Mouse (Mus musculus) hindbrain, embryonic 11.5 days (tissue): ENCODE data around the gene 1500011B03Rik. TPM values are rescaled to one million over a fixed set of nuclear protein-coding genes. Genes with fewer than 3 reads are reported as not detected.
"Not testable (repeated sequence)": the region's sequence is repeated elsewhere in the genome, so short reads cannot be mapped to it uniquely, and the experiment has no call there.

ENCODE experiments used
- ATAC-seq: fragments of 200-750 bp; cut with Nextera tagmentation; 2 replicates; pipeline ENCODE4 v1.8.0; 2017; ENCODE audit warnings: mild to moderate bottlenecking, moderate TSS enrichment, moderate library complexity; ENCODE audit not compliant: low FRiP score
- DNase-seq: peaks from one replicate; pipeline ENCODE4 v3.0.0-alpha.2; 2015; ENCODE audit warnings: low spot score
- H3K27ac ChIP-seq: fragments of 300-500 bp; sonication (generic); 2 replicates; pipeline ENCODE4 v1.5.1; 2014; ENCODE audit warnings: mild to moderate bottlenecking, low read depth, low read length
- H3K27me3 ChIP-seq: fragments of 300-500 bp; sonication (generic); 2 replicates; pipeline ENCODE4 v1.6.1; 2014; ENCODE audit warnings: mild to moderate bottlenecking, low read length, moderate library complexity, mixed read lengths; ENCODE audit not compliant: control insufficient read depth, insufficient read depth
- H3K36me3 ChIP-seq: fragments of 300-500 bp; sonication (generic); 2 replicates; pipeline ENCODE4 v1.6.1; 2014; ENCODE audit warnings: mild to moderate bottlenecking, low read length, moderate library complexity, mixed read lengths; ENCODE audit not compliant: control insufficient read depth, insufficient read depth
- H3K4me1 ChIP-seq: fragments of 300-500 bp; sonication (generic); replicated peaks from 2 replicates; pipeline ENCODE4 v1.6.1; 2014; ENCODE audit warnings: low read length, mixed read lengths; ENCODE audit not compliant: control insufficient read depth, insufficient read depth
- H3K4me2 ChIP-seq: fragments of 300-500 bp; sonication (generic); replicated peaks from 2 replicates; pipeline ENCODE4 v1.6.1; 2014; ENCODE audit warnings: mild to moderate bottlenecking, low read depth, low read length
- H3K4me3 ChIP-seq: fragments of 300-500 bp; sonication (generic); 2 replicates; pipeline ENCODE4 v1.5.1; 2014; ENCODE audit warnings: low read depth, low read length
- H3K9ac ChIP-seq: fragments of 300-500 bp; sonication (generic); 2 replicates; pipeline ENCODE4 v1.6.1; 2014; ENCODE audit warnings: low read depth, low read length
- H3K9me3 ChIP-seq: fragments of 300-500 bp; sonication (generic); 2 replicates; pipeline ENCODE4 v1.6.1; 2016; ENCODE audit warnings: low read length; ENCODE audit not compliant: control insufficient read depth
- WGBS: fragments of 180-500 bp; shearing (Covaris S2); extraction: QIAGEN DNeasy Blood & Tissue Kit; methylation state at CpG from one replicate; pipeline ENCODE4 v1.1.7; 2014; 5-methylcytosine and 5-hydroxymethylcytosine counted together
- polyA plus RNA-seq: library from polyadenylated mRNA; unstranded; fragments of >200 nt; fragmentation: Nextera tagmentation; extraction: Ambion mirVana; gene quantifications from 2 replicates; pipeline ENCODE4 v1.2.1, GENCODE M21; 2014

The 1500011B03Rik gene
- polyA plus RNA-seq, 1 experiment from 2014 or later: 167 TPM

DNA sequence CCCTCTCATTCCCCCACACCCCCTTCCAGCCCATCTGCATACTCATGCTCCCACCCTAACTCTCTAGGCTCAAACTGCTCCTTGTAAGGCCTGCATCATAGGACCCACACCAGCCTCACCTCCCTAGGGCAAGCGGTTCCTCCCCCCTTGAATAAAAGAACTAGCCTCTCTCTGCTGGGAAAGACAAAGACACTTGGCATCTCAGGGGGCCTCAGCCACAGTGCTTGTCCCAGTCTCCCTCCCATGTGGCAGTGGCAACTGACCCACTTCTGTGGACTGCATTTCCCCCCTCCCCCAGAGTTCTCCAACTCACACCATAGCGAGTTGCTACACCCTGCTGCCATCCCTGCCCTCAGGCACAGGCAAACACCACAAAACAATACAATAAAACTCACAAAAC is 21.1 kb upstream of the 1500011B03Rik start:
- not testable (repeated sequence) for H3K9ac ChIP-seq, H3K4me3 ChIP-seq
- 68% methylated on average over 2 of the region's 2 CpGs for WGBS

DNA sequence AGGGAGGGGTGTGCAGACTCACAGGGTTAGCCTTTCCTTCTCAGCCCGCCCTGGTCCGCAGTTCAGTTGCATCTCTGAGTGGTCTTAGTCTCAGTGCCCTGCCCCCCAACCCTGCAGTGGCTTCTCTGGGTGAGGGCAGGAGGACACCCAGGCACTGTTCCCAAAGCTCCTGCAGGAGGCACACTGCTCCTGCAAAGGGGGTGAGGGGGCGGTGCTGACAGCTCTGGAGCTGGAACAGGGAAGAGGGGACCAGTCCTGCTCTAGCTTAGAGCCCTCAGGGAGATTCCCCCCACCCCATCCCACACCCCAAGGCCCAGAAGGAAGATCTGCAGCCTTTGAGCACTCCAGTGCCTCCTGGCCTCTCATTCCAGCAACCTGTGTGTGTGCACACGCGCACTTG is 19.4 kb upstream of the 1500011B03Rik start:
- Histone ChIP-seq H3K27ac (no peak overlapping the region), H3K4me1 (no peaks in the 10 kb centered on the region), H3K4me2 (no peak overlapping the region), H3K27me3 (no peaks in the 10 kb centered on the region), H3K9ac (no peak overlapping the region), H3K4me3 (no peak overlapping the region), H3K36me3 (no peaks in the 10 kb centered on the region), H3K9me3 (no peaks in the 10 kb centered on the region)
- 72% methylated on average over 5 of the region's 5 CpGs for WGBS
- ATAC-seq: no peak
- DNase-seq: no peak

More for the DNA sequence above, 21.1 kb upstream of the 1500011B03Rik start:
- H3K27ac ChIP-seq, H3K4me1 ChIP-seq, DNase-seq, H3K9me3 ChIP-seq, H3K4me2 ChIP-seq, ATAC-seq, H3K36me3 ChIP-seq, H3K27me3 ChIP-seq: not testable (repeated sequence)

DNA sequence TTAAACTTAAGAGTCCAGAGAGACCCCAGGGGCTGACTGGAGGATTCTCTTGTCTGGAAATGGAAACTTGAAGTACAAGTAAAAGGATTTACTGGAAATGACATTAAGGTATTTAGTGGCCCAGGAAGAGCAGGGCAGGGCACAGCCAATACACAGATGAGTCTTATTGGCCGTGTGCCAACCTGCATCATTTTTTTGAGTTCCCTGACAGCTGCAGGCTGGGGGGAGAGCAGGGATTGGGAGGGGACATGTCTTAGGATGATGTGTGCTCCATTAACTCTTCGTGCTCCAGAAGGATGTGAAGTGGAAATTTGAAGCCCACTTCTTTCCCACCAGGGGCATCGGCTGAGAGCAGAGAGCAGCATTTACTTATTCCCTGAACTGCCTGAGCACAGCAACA is 18.9 kb upstream of the 1500011B03Rik start:
- H3K27me3 ChIP-seq, H3K4me1 ChIP-seq, DNase-seq, H3K4me3 ChIP-seq, H3K27ac ChIP-seq, H3K9me3 ChIP-seq, ATAC-seq, H3K4me2 ChIP-seq, H3K9ac ChIP-seq, H3K36me3 ChIP-seq: not testable (repeated sequence)
- WGBS: 51% methylated on average over 3 of the region's 3 CpGs

DNA sequence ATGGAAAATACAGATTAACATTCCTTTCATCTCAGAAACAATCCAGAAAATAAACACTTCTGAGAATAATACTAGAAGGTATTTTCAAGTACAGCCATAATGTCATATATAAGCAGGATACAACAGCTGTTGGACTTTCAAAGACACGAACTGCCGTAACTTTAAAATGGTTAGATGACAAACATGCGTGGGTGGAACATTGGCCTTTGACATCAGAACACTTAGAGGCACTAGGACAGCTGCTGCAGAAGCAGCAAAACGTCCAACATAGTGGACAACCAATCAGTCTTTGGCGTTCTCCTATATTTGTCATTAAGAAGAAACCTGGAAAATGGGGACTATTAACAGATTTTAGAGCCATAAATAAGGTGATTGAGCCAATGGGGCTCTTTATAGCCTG is 17.2 kb upstream of the 1500011B03Rik start:
- not testable (repeated sequence) for H3K9me3 ChIP-seq, H3K4me2 ChIP-seq, H3K36me3 ChIP-seq, H3K4me1 ChIP-seq, H3K4me3 ChIP-seq, ATAC-seq, H3K27ac ChIP-seq, H3K27me3 ChIP-seq, DNase-seq, H3K9ac ChIP-seq
- 73% methylated on average over 5 of the region's 5 CpGs for WGBS

DNA sequence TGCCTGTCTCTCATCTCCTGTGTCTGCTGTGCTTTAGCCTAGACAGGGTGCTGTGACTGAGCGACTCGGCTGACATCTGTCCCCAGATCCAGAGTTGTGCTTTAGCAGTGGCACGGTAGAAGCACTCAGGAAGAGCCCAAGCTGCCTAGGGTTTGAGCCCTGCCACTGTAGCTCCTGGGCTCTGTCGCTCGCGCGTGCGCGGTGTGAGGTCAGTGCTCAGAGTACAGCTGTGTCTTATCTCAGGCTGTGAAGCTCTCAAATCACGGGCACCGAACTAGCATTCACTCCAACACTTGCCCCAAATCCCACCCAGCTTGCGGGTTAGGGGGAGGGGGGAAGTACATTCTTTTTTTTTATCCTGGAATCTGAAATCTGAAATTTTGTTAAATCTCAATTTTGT is 13.6 kb upstream of the 1500011B03Rik start:
- peak; percentile 16 for DNase-seq
- H3K4me1 ChIP-seq: no peaks in the 10 kb centered on the region
- H3K36me3 ChIP-seq: no peaks in the 10 kb centered on the region
- H3K9ac ChIP-seq: no peak overlapping the region
- H3K27ac ChIP-seq: no peak overlapping the region
- WGBS: 68% methylated on average over 12 of the region's 12 CpGs
- no peaks in the 10 kb centered on the region for H3K27me3 ChIP-seq
- no peak overlapping the region for H3K4me3 ChIP-seq
- H3K9me3 ChIP-seq: no peaks in the 10 kb centered on the region
- H3K4me2 ChIP-seq: no peak overlapping the region
- ATAC-seq: no peak

DNA sequence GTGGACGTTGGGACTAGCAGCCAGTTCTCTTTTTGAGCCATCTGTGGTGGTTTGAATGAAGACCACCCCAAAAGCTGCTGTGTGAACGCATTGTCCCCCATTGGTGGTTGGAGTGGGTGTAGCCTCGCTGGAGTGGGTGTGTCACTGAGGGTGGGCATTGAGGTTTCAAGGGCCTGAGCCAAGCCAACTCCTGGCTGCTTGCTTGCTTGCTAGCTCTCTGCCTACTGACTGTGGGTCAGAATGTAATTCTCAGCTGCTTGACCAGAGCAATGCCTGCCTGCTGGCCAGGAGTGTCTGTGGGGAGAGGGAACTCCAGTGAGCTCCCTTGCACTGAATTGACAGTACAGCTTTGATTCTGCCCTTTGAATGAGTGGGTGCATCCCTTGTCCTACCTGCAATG is 6.5 kb upstream of the 1500011B03Rik start:
- no peak for ATAC-seq
- no peak overlapping the region for H3K4me3 ChIP-seq

DNA sequence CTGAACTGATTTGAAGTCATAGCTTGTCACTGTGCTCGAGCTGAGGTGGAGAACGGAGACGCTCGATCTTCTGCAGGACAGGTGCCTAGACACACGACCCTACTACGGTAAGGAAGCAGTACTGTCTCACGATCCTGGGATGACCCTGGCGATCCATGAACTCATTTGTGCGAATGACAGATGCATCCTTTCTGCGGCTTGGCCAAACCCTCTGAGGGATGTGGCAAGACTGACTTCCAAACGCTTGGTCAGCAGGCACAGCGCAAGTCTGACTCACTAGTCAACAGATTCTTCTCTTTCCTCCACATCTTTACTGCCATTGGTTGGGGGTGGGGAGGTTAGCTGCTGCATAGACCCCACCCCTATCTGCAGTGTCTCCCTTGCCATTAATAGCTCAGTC is 4.2 kb upstream of the 1500011B03Rik start:
- no peaks in the 10 kb centered on the region for H3K4me1 ChIP-seq
- WGBS: 90% methylated on average over 12 of the region's 12 CpGs
- no peaks in the 10 kb centered on the region for H3K9me3 ChIP-seq
- no peak overlapping the region for H3K4me2 ChIP-seq
- H3K27ac ChIP-seq: no peak overlapping the region
- no peaks in the 10 kb centered on the region for H3K36me3 ChIP-seq
- DNase-seq (no peak), ATAC-seq (no peak)
- no peak overlapping the region for H3K4me3 ChIP-seq
- H3K9ac ChIP-seq: no peak overlapping the region
- no peaks in the 10 kb centered on the region for H3K27me3 ChIP-seq

More for the DNA sequence above, 6.5 kb upstream of the 1500011B03Rik start:
- no peaks in the 10 kb centered on the region for H3K4me1 ChIP-seq
- 70% methylated on average over 3 of the region's 3 CpGs for WGBS
- H3K9ac ChIP-seq: no peak overlapping the region
- no peak overlapping the region for H3K27ac ChIP-seq
- no peak overlapping the region for H3K4me2 ChIP-seq
- H3K27me3 ChIP-seq: no peaks in the 10 kb centered on the region
- H3K9me3 ChIP-seq: no peaks in the 10 kb centered on the region
- DNase-seq: no peak
- H3K36me3 ChIP-seq: no peaks in the 10 kb centered on the region

DNA sequence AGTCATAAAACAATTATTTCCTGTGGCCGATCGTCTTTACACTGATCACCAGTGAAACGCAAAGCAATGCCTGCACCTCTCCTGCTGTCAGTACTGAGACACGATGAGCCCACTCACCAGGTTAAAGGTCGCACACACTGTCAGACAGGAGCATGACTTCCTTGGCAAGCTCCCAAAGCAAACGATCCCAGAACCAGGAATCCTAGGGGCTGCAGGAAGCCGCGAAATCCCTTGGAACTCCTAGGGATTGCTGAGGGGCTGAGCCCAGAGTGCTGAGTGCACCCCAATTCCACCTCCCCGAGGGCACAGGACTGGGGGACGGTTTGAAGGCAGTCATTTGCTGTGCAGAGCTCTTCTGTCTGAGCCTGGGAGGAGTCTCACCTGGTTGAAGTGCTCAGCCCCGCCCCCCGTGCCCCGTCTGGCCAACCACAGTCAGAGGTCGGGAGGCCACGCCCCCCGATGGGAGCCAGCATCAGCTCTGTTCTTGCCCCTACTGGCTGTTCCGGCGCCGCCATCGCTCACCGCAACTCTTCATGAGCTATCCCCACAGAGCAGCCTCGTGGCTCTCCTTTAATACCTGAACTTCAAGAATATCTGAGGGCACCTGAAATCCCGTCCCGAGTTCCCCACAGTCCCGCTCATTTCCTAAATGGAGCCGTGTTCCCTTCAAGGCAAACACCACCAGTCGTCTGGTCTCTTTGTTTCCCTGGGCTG is 2.9 kb upstream of the 1500011B03Rik start:
- no peaks in the 10 kb centered on the region for H3K4me1 ChIP-seq
- DNase-seq (peak; percentile 93), ATAC-seq (peak; percentile 72)
- peak overlapping the region; percentile 28 for H3K4me3 ChIP-seq
- H3K9ac ChIP-seq: peak overlapping the region; percentile 32; the same call in 1 of the 2 replicates
- 11% methylated on average over 27 of the region's 27 CpGs for WGBS
- peak overlapping the region; percentile 43 for H3K4me2 ChIP-seq
- H3K27ac ChIP-seq: no peak overlapping the region
- no peaks in the 10 kb centered on the region for H3K27me3 ChIP-seq
- no peaks in the 10 kb centered on the region for H3K9me3 ChIP-seq
- H3K36me3 ChIP-seq: no peaks in the 10 kb centered on the region

DNA sequence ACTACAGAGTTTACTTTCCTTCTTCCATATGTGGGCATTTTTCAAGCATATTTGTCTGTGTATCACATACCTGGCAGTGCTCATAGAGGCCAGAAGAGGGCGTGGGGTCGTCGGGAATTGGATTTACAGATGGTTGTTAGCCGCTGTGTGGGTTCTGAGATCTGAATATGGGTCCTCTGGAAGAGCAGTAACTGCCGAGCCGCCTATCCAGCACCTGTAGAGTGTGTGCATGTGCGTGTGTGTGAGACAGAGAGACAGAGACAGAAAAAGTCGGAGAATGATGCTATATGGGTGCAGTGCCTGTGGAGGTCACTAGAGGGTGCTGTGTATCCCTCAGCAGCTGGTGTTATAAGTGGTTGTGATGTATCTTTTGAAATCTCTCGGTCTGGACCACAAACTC is 929 bp upstream of the 1500011B03Rik start:
- no peak for ATAC-seq
- no peaks in the 10 kb centered on the region for H3K36me3 ChIP-seq
- no peaks in the 10 kb centered on the region for H3K4me1 ChIP-seq
- no peaks in the 10 kb centered on the region for H3K27me3 ChIP-seq
- no peaks in the 10 kb centered on the region for H3K9me3 ChIP-seq
- H3K9ac ChIP-seq: no peak overlapping the region
- peak; percentile 67 for DNase-seq
- H3K4me2 ChIP-seq: no peak overlapping the region
- no peak overlapping the region for H3K27ac ChIP-seq
- WGBS: 21% methylated on average over 9 of the region's 9 CpGs
- H3K4me3 ChIP-seq: no peak overlapping the region
